Mouse (Mus musculus) kidney, embryonic 15.5 days (tissue): ENCODE data around the gene Etl4. TPM values are rescaled to one million over a fixed set of nuclear protein-coding genes. Genes with fewer than 3 reads are reported as not detected.

Source experiments
- ATAC-seq: fragments of 200-750 bp; cut with Nextera tagmentation; replicated peaks from 2 replicates; pipeline ENCODE4 v1.8.0; 2017; ENCODE audit warnings: moderate TSS enrichment; ENCODE audit not compliant: low FRiP score
- H3K27ac ChIP-seq: fragments of 300-500 bp; sonication (generic); 2 replicates; pipeline ENCODE4 v1.5.1; 2015; ENCODE audit warnings: mild to moderate bottlenecking, inconsistent platforms
- H3K27me3 ChIP-seq: fragments of 300-500 bp; sonication (generic); 2 replicates; pipeline ENCODE4 v1.6.1; 2015; ENCODE audit warnings: inconsistent platforms
- H3K36me3 ChIP-seq: fragments of 300-500 bp; sonication (generic); 2 replicates; pipeline ENCODE4 v1.6.1; 2015; ENCODE audit warnings: inconsistent platforms
- H3K4me1 ChIP-seq: fragments of 300-500 bp; sonication (generic); 2 replicates; pipeline ENCODE4 v1.6.1; 2015; ENCODE audit warnings: inconsistent platforms
- H3K4me2 ChIP-seq: fragments of 300-500 bp; sonication (generic); 2 replicates; pipeline ENCODE4 v1.6.1; 2015; ENCODE audit warnings: moderate library complexity, mild to moderate bottlenecking, inconsistent platforms
- H3K4me3 ChIP-seq: fragments of 300-500 bp; sonication (generic); replicated peaks from 2 replicates; pipeline ENCODE4 v1.5.1; 2015; ENCODE audit warnings: mild to moderate bottlenecking, inconsistent platforms
- H3K9ac ChIP-seq: fragments of 300-500 bp; sonication (generic); 2 replicates; pipeline ENCODE4 v1.6.1; 2015; ENCODE audit warnings: mild to moderate bottlenecking, inconsistent platforms
- H3K9me3 ChIP-seq: fragments of 300-500 bp; sonication (generic); replicated peaks from 2 replicates; pipeline ENCODE4 v1.6.1; 2016; ENCODE audit warnings: inconsistent platforms
- WGBS: fragments of 180-500 bp; shearing (Covaris S2); methylation state at CpG from one replicate; pipeline ENCODE4 v1.1.7; 2015; ENCODE audit warnings: mixed read lengths; 5-methylcytosine and 5-hydroxymethylcytosine counted together
- polyA plus RNA-seq: library from polyadenylated mRNA; unstranded; fragments of >200 nt; fragmentation: Nextera tagmentation; extraction: Ambion mirVana; gene quantifications from 2 replicates; pipeline ENCODE4 v1.2.1, GENCODE M21; 2015

Gene Etl4
- polyA plus RNA-seq, 1 experiment from 2014 or later, result 63.2 TPM

- Histone ChIP-seq H3K4me2 (no peak overlapping the region), H3K36me3 (peaks cover 35% of the 10 kb centered on the region), H3K27me3 (no peaks in the 10 kb centered on the region), H3K4me3 (no peak overlapping the region), H3K9ac (no peak overlapping the region), H3K27ac (no peak overlapping the region), H3K4me1 (no peaks in the 10 kb centered on the region), H3K9me3 (no peaks in the 10 kb centered on the region)
- ATAC-seq, result no peak
- WGBS, result 69% methylated on average over 1 of the region's 1 CpGs
These were observed 838.1 kb downstream of the Etl4 start for GRCm38 (mm10) chr2:20747723-20748122.

GRCm38 (mm10) chr2:20748481-20748880, 838.9 kb downstream of the Etl4 start:
- WGBS, result 36% methylated on average over 1 of the region's 1 CpGs
- peaks cover 30% of the 10 kb centered on the region for H3K36me3 ChIP-seq
- no peak overlapping the region for H3K9ac ChIP-seq
- peak; percentile 70 for ATAC-seq
- no peaks in the 10 kb centered on the region for H3K4me1 ChIP-seq
- no peak overlapping the region for H3K4me3 ChIP-seq
- no peak overlapping the region for H3K4me2 ChIP-seq
- no peaks in the 10 kb centered on the region for H3K27me3 ChIP-seq
- no peak overlapping the region for H3K27ac ChIP-seq
- H3K9me3 ChIP-seq, result no peaks in the 10 kb centered on the region

- Histone ChIP-seq H3K4me1 (peaks cover 5% of the 10 kb centered on the region), H3K9ac (no peak overlapping the region), H3K27me3 (no peaks in the 10 kb centered on the region), H3K4me3 (no peak overlapping the region), H3K4me2 (no peak overlapping the region), H3K36me3 (peaks cover 19% of the 10 kb centered on the region), H3K9me3 (no peaks in the 10 kb centered on the region), H3K27ac (no peak overlapping the region)
- 56% methylated on average over 3 of the region's 3 CpGs for WGBS
- peak; percentile 63 for ATAC-seq
These were observed 840.1 kb downstream of the Etl4 start for GRCm38 (mm10) chr2:20749687-20750086.

GRCm38 (mm10) chr2:20753282-20754110, 843.9 kb downstream of the Etl4 start:
- Histone ChIP-seq H3K4me3 (no peak overlapping the region), H3K4me2 (no peak overlapping the region), H3K27me3 (no peaks in the 10 kb centered on the region), H3K4me1 (peaks cover 5% of the 10 kb centered on the region), H3K36me3 (0 out of 2 replicates have a peak, but pooled peaks cover 3% of the 10 kb centered on the region), H3K27ac (0 out of 2 replicates have a peak overlapping the region, but pooled peaks have one; percentile 13), H3K9ac (no peak overlapping the region), H3K9me3 (no peaks in the 10 kb centered on the region)
- WGBS, result 67% methylated on average over 8 of the region's 8 CpGs
- ATAC-seq, result peak; percentile 72

GRCm38 (mm10) chr2:20756964-20757363, 847.4 kb downstream of the Etl4 start:
- H3K27ac ChIP-seq, result no peak overlapping the region
- peaks cover 29% of the 10 kb centered on the region for H3K36me3 ChIP-seq
- H3K27me3 ChIP-seq, result no peaks in the 10 kb centered on the region
- no peak overlapping the region for H3K4me3 ChIP-seq
- H3K9me3 ChIP-seq, result no peaks in the 10 kb centered on the region
- 84% methylated on average over 3 of the region's 3 CpGs for WGBS
- peaks cover 5% of the 10 kb centered on the region for H3K4me1 ChIP-seq
- H3K4me2 ChIP-seq, result no peak overlapping the region
- no peak overlapping the region for H3K9ac ChIP-seq
- ATAC-seq, result no peak

GRCm38 (mm10) chr2:20759045-20759662, 849.6 kb downstream of the Etl4 start:
- Histone ChIP-seq H3K27ac (no peak overlapping the region), H3K9ac (no peak overlapping the region), H3K36me3 (peaks cover 48% of the 10 kb centered on the region), H3K9me3 (no peaks in the 10 kb centered on the region), H3K4me3 (no peak overlapping the region), H3K4me2 (no peak overlapping the region), H3K4me1 (peaks cover 3% of the 10 kb centered on the region; the same call in 1 of the 2 replicates), H3K27me3 (no peaks in the 10 kb centered on the region)
- no peak for ATAC-seq
- WGBS, result 81% methylated on average over 7 of the region's 7 CpGs

- H3K36me3 ChIP-seq, result peaks cover 61% of the 10 kb centered on the region
- no peak overlapping the region for H3K4me2 ChIP-seq
- H3K27me3 ChIP-seq, result no peaks in the 10 kb centered on the region
- H3K27ac ChIP-seq, result no peak overlapping the region
- no peaks in the 10 kb centered on the region for H3K4me1 ChIP-seq
- WGBS, result 90% methylated on average over 5 of the region's 5 CpGs
- ATAC-seq, result no peak
- H3K9me3 ChIP-seq, result no peaks in the 10 kb centered on the region
- no peak overlapping the region for H3K9ac ChIP-seq
- no peak overlapping the region for H3K4me3 ChIP-seq
These were observed 851.7 kb downstream of the Etl4 start for GRCm38 (mm10) chr2:20761320-20761719.

- 96% methylated on average over 3 of the region's 3 CpGs for WGBS
- ATAC-seq, result no peak
- Histone ChIP-seq H3K9ac (no peak overlapping the region), H3K4me2 (no peak overlapping the region), H3K36me3 (peaks cover 65% of the 10 kb centered on the region), H3K27ac (no peak overlapping the region), H3K9me3 (no peaks in the 10 kb centered on the region), H3K4me1 (no peaks in the 10 kb centered on the region), H3K4me3 (no peak overlapping the region), H3K27me3 (no peaks in the 10 kb centered on the region)
These were observed 852.2 kb downstream of the Etl4 start for GRCm38 (mm10) chr2:20761751-20762150.

- Histone ChIP-seq H3K27me3 (no peaks in the 10 kb centered on the region), H3K9me3 (no peaks in the 10 kb centered on the region), H3K36me3 (peaks cover 81% of the 10 kb centered on the region), H3K27ac (no peak overlapping the region), H3K4me3 (no peak overlapping the region), H3K4me1 (no peaks in the 10 kb centered on the region), H3K9ac (no peak overlapping the region), H3K4me2 (no peak overlapping the region)
- ATAC-seq, result no peak
- WGBS, result 83% methylated on average over 4 of the region's 4 CpGs
These were observed 854.1 kb downstream of the Etl4 start for GRCm38 (mm10) chr2:20763511-20764212.

- Histone ChIP-seq H3K4me2 (no peak overlapping the region), H3K27ac (no peak overlapping the region), H3K4me3 (no peak overlapping the region), H3K27me3 (no peaks in the 10 kb centered on the region), H3K36me3 (peaks cover 84% of the 10 kb centered on the region), H3K9ac (no peak overlapping the region), H3K4me1 (no peaks in the 10 kb centered on the region), H3K9me3 (no peaks in the 10 kb centered on the region)
- ATAC-seq, result no peak
These were observed 855.0 kb downstream of the Etl4 start for GRCm38 (mm10) chr2:20764566-20765090.

- H3K9me3 ChIP-seq, result no peaks in the 10 kb centered on the region
- H3K4me2 ChIP-seq, result no peak overlapping the region
- no peaks in the 10 kb centered on the region for H3K27me3 ChIP-seq
- no peak overlapping the region for H3K27ac ChIP-seq
- H3K4me1 ChIP-seq, result no peaks in the 10 kb centered on the region
- no peak overlapping the region for H3K4me3 ChIP-seq
- ATAC-seq, result no peak
- no peak overlapping the region for H3K9ac ChIP-seq
- WGBS, result 78% methylated on average over 5 of the region's 5 CpGs
- H3K36me3 ChIP-seq, result peaks cover 83% of the 10 kb centered on the region
These were observed 859.1 kb downstream of the Etl4 start for GRCm38 (mm10) chr2:20768681-20769080.

- Histone ChIP-seq H3K9ac (no peak overlapping the region), H3K27me3 (no peaks in the 10 kb centered on the region), H3K4me1 (no peaks in the 10 kb centered on the region), H3K27ac (no peak overlapping the region), H3K4me2 (no peak overlapping the region), H3K36me3 (peaks cover 85% of the 10 kb centered on the region), H3K4me3 (no peak overlapping the region), H3K9me3 (no peaks in the 10 kb centered on the region)
- ATAC-seq, result no peak
These were observed 860.6 kb downstream of the Etl4 start for GRCm38 (mm10) chr2:20770171-20770570.
